Mouse (Mus musculus) gastrocnemius, postnatal 36 days (tissue): ENCODE measurements around the gene Olfr212. TPM values are rescaled to one million over a fixed set of nuclear protein-coding genes. Genes with fewer than 3 reads are reported as not detected.
"Not testable (repeated sequence)": the region's sequence is repeated elsewhere in the genome, so short reads cannot be mapped to it uniquely, and the experiment has no call there.

Experiments
- DNase-seq, 2 experiments: peaks; one replicate each; pipeline ENCODE4 v3.0.0; 2022
- intact Hi-C: fragments of 180-260 bp; cut with DNase I; formaldehyde crosslinking; loops from one replicate; pipeline ENCODE4 v1.15.1; 2025
- long read RNA-seq, 2 experiments: library from polyadenylated mRNA; stranded (forward); transcript quantifications; one replicate each; pipeline ENCODE4 v2.0.0; 2021
- total RNA-seq, 2 experiments: library from RNA; stranded (reverse); gene quantifications; 2 replicates each; pipeline ENCODE4 v1.2.3; 2021

Olfr212 gene
- not detected for total RNA-seq
- long read RNA-seq, experiment 1 = 0 reads
- long read RNA-seq, experiment 2 = 0 reads

- intact Hi-C loops, DNase-seq: not testable (repeated sequence)
Measured at GRCm38 (mm10) chr6:116506302-116507003, at the start of gene Olfr212. TSS of gene Olfr212 (plus strand) at chr6:116506516.

- intact Hi-C loops = no loop called here
- no peak for DNase-seq
Measured at GRCm38 (mm10) chr6:116458728-116459127, 47.6 kb upstream of the Olfr212 start.

- no peak for DNase-seq
- intact Hi-C loops = no loop called here
Measured at GRCm38 (mm10) chr6:116459232-116459631, 47.1 kb upstream of the Olfr212 start.

GRCm38 (mm10) chr6:116460544-116461283, 45.6 kb upstream of the Olfr212 start, which contains the start of gene Alox5:
TSS of gene Alox5 (minus strand) at chr6:116461178.
- intact Hi-C loops = no loop called here
- DNase-seq = peak in 1 of 2 experiments; percentile 10

GRCm38 (mm10) chr6:116468081-116468480, 38.2 kb upstream of the Olfr212 start:
- no peak for DNase-seq
- intact Hi-C loops = no loop called here

GRCm38 (mm10) chr6:116485081-116485480, 21.2 kb upstream of the Olfr212 start:
- no peak for DNase-seq
- intact Hi-C loops = no loop called here

- DNase-seq = no peak
Measured at GRCm38 (mm10) chr6:116486833-116487232, 19.5 kb upstream of the Olfr212 start.

GRCm38 (mm10) chr6:116488791-116489190, 17.5 kb upstream of the Olfr212 start, which contains the start of gene Olfr211:
TSS of gene Olfr211 (plus strand) at chr6:116489091.
- DNase-seq = no peak
- intact Hi-C loops = no loop called here

More at GRCm38 (mm10) chr6:116486833-116487232, 19.5 kb upstream of the Olfr212 start:
- intact Hi-C loops = no loop called here

- intact Hi-C loops = no loop called here
- DNase-seq = no peak
Measured at GRCm38 (mm10) chr6:116493742-116494141, 12.6 kb upstream of the Olfr212 start.

- DNase-seq = no peak
- intact Hi-C loops = no loop called here
Measured at GRCm38 (mm10) chr6:116495960-116496359, 10.4 kb upstream of the Olfr212 start.

GRCm38 (mm10) chr6:116514832-116515231, 8.5 kb downstream of the Olfr212 start:
- intact Hi-C loops = no loop called here
- no peak for DNase-seq

- intact Hi-C loops = no loop called here
- DNase-seq = no peak
Measured at GRCm38 (mm10) chr6:116538156-116538555, 31.8 kb downstream of the Olfr212 start, which contains the start of gene Olfr213. TSS of gene Olfr213 (plus strand) at chr6:116538456.

GRCm38 (mm10) chr6:116542500-116542899, 36.2 kb downstream of the Olfr212 start:
- DNase-seq = no peak
- intact Hi-C loops = no loop called here

GRCm38 (mm10) chr6:116550841-116551240, 44.5 kb downstream of the Olfr212 start, which contains the start of gene Gm5580:
TSS of gene Gm5580 (plus strand) at chr6:116551141.
- intact Hi-C loops = not testable (repeated sequence)

GRCm38 (mm10) chr6:116553935-116554334, 47.6 kb downstream of the Olfr212 start, which contains the start of gene Olfr214:
TSS of gene Olfr214 (plus strand) at chr6:116554235.
- no peak for DNase-seq
- intact Hi-C loops = no loop called here

More at GRCm38 (mm10) chr6:116550841-116551240, 44.5 kb downstream of the Olfr212 start, which contains the start of gene Gm5580:
- not testable (repeated sequence) for DNase-seq

- no peak for DNase-seq
- intact Hi-C loops = no loop called here
Measured at GRCm38 (mm10) chr6:116554952-116555351, 48.6 kb downstream of the Olfr212 start.

Other genes with a start within 250 kb of the Olfr212 start
- under 1 TPM; 0.51 to 0.86 TPM for gene Zfand4, start 242.3 kb upstream of the Olfr212 start, total RNA-seq
- 10 to 100 TPM; 23.4 to 24.9 TPM for gene March8, start 168.5 kb upstream of the Olfr212 start, total RNA-seq
- under 1 TPM; 0.64 to 0.66 TPM for gene Alox5, start 45.3 kb upstream of the Olfr212 start, total RNA-seq
- gene Olfr211, start 17.4 kb upstream of the Olfr212 start, total RNA-seq = not detected
- not detected for gene Olfr213, start 31.9 kb downstream of the Olfr212 start, total RNA-seq
- gene Gm5580, start 44.6 kb downstream of the Olfr212 start, total RNA-seq = 1 to 10 TPM in 1 of 2 experiments, under 1 TPM in 1; 0.79 to 1.3 TPM
- not detected for gene Olfr214, start 47.7 kb downstream of the Olfr212 start, total RNA-seq
- not detected for gene Olfr215, start 77.7 kb downstream of the Olfr212 start, total RNA-seq
- gene Zfp422, start 122.5 kb downstream of the Olfr212 start, total RNA-seq = 1 to 10 TPM; 6.2 to 7.1 TPM
- 10 to 100 TPM; 10.2 to 13.3 TPM for gene Depp1, start 144.1 kb downstream of the Olfr212 start, total RNA-seq
- gene Rassf4, start 167.4 kb downstream of the Olfr212 start, total RNA-seq = 1 to 10 TPM; 1.6 to 2.0 TPM
- under 1 TPM; 0.02 to 0.03 TPM for gene Tmem72, start 210.4 kb downstream of the Olfr212 start, total RNA-seq